Mouse (Mus musculus) layer of hippocampus, adult 18-20 months (tissue): Measurements from ENCODE around the gene Phf21a. TPM values are rescaled to one million over a fixed set of nuclear protein-coding genes. Genes with fewer than 3 reads are reported as not detected.

Experiments used
- DNase-seq, 2 experiments: peaks; one replicate each; pipeline ENCODE4 v3.0.0; 2022; ENCODE audit warnings: low spot score in 2 of 2
- total RNA-seq, 2 experiments: library from RNA; stranded (reverse); gene quantifications; 2 replicates each; pipeline ENCODE4 v1.2.3; 2021

Phf21a gene
- total RNA-seq, 2 experiments from 2014 or later = 145 to 150 TPM

DNA sequence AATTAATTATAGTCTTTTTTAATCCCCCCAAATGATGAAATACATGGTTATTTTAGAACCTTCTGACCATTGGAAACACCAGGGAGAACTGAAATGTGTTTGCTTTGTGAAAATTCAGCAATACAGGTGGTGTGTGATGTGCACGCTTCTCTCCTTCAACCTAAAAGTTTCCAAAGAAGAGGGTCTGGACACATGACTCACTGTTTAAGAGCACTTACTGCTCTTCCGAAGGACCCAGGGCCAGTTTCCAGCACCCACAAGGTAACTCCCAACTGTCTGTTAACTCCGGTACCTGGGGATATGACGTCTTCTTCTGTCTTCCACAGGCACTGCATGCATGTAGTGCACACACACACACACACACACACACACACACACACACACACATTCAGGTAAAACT is 82.1 kb downstream of the Phf21a start:
- no peak for DNase-seq

DNA sequence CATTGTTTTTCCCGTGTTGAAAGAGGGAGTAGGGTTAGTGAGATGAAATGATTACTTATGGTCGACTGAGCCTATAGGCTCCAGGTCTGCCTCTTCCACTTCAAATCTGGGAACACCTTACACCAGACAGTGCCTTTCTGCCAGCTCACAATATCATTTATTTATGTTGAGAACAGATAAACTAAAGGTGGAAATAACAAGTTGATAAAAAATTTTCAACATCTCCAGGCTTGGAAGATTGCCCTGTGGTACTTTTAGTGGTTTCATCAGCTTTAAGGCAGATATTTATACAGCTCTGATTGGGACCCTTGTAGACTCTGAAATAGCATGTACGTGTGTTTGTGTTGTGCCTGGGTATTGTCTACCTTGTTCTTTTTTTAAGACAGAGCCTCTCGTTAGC is 83.4 kb downstream of the Phf21a start:
- DNase-seq = no peak

DNA sequence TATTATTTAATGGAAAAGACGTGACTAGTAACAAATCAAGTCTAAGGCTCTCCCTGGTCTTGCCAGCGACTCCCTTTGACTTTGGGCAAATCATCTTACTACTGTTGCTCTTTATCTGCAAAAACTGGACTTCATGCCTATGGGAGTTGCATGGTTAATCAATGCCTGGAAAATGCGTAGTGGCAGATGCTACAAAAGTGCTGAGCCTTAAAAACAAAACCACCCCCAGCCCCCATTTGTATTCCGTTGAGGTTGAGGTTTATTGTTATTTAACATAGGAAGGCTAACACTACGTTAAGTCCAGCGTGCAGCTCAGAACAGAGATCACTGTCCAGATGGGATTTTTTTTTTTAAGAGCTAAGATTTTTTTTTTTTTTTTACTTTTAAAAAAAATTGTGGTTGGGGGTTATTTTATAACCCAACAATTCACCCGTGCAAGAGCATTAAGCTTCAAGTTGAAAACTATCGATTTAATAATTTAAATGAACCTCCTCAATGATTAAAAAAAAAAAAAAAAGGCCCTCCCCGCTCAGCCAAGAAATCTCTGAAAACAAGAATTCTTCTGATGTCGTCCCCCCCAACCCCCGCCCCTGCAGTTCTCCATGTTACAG is 89.3 kb downstream of the Phf21a start:
- DNase-seq = no peak

DNA sequence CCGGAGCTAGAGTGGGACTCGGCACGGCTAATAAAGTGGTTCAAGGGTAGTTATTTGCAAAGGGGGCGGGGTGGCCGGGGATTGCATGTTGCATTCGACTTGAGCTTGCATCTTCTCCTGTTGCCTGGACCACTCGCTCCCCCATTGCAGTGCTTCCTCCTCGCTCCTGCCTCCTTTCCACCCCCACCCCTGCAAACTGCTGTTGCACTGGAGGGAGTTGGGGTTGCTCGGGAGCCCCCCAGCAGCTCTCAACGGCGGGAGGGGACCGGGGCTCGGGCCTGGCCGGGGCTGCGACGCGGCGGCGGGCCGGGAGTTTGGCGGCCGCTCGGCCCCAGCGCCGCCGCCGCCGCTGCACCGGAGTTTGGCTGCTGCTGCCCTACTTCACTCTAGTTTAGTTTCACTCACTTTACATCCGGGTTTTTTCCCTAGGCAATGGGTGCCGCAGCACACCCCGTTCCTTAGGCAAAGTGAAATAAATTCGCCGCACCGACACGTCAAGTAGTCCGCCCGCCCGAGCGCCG is 90.1 kb downstream of the Phf21a start:
- DNase-seq = peak; percentile 55 to 89

DNA sequence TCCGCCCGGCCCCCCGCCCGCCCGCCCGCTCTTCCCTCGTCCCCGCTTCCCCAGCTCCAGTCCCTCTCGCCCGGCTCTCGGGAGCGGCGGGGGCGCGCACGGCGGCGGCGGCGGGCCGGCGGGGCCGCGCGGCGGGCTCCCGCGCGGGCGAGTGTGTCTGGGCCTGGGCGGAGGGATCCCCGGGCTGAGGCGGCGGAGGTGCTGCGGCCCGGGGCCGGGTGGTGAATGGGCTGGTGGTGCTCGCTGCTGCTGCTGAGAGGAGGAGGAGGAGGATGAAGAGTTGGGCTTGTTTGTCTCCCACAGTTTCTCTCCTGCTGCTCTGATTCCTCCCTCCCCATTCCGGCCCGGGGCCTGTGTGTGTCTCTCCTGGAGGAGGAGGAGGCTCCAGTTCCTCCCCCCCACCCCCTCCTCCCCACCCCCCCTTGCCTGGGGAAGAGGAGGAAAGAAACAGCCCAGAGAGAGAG is 90.7 kb downstream of the Phf21a start:
- DNase-seq = peak; percentile 90 to 93

DNA sequence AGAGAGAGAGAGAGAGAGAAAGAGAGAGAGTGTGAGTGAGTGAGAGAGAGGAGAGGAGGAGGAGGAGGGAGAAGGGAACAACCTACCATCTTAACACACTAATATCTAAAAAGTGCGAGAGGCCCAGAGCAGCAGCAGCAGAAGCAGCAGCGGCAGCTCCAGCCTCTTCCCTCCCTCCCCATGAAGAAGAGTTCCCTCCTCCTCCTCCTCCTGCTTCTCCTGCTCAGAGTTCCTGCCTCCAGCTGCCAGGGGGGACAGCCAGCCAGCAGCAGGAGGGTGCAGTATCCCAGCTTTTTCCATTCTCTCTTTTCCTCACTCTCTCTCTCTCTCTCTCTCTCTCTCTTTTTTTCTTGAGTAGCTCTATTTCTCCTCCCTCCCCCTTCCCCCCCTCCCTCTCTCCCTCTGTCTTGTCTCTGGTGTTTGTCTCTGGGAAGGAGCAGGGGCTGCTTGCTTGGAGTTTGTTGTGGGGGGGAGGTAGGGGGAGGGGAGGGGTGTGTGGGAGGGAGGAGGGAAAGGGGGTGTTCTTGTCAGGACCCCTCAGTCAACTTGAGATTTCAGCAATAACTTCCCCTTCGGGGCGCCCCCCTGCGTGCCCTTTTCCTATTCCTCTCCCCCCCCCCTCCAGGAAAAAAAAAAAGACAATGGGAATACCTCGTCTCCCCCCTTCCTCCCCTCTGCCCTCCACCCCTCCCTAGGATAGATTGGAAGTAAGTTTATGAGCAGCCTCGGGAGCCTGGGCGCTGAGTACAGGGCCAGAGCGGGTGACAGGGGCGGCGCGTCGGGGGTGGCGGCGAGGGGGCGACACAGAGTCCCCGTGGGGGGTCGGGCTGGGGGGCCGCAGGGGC is 91.4 kb downstream of the Phf21a start:
- peak; percentile 30 to 69 for DNase-seq

DNA sequence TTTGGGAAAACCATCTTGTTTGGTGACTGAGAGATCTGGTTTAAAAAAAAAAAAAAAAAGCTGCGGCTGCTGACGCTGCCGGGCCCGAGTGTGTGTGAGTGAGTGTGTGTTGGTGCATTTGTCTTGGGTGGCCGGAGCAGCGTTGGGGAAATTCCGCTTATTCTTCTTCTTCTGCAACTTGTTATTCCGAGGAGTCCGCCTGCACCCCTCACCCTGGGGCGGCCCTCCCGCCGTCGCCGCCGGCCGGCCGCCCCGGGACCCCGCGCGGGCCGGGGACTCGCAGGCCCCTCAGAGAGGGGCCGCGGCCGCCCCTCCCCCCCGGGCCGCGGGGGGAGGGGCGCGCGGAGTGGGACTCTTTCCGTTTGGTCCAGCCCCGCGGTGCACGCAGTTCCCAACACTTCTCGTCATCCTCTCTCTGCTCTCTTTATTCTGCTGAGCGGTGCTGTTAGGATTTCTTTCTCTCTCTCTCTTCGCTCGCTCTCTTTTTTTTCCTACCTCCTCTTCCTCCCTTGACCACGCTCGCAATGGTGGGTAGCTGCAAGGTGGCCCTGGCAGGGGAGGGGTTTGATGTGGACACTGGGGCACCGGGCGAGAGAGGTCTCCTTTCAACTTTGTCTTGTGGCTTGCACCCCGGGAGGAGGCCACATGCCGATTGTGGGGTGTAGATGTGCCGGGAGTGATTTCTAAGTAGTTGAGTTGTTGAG is 92.3 kb downstream of the Phf21a start:
- peak in 1 of 2 experiments; percentile 35 for DNase-seq

DNA sequence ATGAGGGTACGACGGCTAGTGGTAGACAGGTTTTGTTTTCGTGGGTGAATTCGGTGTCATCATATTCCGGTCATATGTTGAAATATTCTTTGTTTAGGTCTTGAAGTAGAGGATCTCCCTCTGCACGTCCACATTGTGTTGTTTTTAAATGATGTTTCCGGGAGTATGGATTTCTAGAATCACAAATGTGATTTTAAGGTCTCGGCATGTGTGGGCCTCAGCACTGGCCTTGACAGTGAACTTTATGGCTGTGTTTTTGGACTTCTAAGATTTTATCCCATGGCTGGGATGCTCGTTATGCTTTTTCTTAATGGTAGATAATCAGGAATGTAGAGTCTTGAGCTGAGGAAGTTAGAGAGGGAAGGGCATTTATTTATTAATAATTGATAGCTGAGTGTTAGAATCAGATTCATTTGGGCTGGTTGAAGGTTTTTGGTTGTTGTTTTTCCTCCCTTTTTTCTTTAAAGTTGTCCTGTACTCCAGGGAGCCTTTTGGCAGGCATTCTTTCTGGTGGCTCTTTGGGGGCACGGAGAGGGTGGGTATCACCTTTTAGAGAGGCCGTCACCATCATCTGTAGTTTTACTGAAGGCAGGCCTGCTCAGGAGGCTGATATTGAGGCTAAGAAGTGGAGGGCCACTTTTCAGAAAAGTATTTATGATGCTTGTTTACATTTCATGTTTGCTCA is 93.0 kb downstream of the Phf21a start:
- no peak for DNase-seq

DNA sequence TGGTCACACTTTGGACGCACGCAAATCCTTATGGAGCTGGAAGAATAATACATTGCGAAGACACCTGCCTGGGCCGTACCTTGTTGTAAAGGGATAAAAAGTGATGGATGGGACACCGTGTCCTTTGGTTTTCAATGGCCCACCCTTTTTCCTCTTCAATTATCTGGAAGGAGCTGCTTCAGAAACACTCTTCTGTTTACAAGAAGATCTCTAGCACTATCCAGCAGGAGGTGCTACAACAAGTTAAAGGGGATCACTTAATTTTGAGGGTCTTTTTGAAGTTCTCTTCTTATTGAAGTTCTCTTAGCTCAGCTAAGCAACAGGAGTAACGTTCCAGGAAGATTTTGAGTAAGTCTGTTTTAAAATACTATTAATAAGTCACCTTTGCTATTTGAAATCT is 94.1 kb downstream of the Phf21a start:
- no peak for DNase-seq

DNA sequence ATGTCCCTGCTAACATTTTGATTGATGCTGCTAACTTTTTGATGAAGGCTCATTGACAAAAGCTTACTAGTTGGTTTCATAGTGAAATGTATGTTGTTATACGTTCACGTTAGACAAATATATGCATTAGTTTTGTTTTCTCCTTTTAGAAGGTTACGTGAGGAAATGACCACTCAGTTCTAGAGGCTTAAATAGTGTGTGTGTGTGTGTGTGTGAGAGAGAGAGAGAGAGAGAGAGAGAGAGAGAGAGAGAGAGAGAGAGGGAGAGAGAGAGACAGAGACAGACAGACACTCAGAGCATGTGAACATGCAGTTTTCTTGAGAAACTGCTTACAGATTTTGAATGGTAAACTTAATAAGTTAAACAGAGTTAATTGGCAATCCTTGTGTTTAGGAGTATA is 95.8 kb downstream of the Phf21a start:
- no peak for DNase-seq

DNA sequence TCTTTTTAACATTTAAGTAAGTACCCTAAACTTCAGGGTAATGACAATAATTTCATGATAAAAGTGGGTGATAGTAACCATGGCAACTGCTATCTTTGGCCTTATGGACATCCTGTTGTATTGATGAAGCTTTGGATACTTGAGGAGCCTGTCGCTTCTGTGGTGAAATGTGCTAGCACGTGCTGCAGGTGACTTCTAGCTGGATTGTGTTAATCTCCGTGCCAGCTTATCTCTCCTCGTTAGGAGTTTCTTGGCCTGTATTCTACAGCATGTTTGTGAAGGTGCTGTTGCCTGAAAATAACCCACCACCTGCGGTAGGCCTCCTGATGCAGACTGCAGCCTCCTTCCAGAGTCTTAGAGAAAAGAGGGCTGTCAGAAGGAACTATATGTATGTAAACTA is 98.0 kb downstream of the Phf21a start:
- DNase-seq = no peak

DNA sequence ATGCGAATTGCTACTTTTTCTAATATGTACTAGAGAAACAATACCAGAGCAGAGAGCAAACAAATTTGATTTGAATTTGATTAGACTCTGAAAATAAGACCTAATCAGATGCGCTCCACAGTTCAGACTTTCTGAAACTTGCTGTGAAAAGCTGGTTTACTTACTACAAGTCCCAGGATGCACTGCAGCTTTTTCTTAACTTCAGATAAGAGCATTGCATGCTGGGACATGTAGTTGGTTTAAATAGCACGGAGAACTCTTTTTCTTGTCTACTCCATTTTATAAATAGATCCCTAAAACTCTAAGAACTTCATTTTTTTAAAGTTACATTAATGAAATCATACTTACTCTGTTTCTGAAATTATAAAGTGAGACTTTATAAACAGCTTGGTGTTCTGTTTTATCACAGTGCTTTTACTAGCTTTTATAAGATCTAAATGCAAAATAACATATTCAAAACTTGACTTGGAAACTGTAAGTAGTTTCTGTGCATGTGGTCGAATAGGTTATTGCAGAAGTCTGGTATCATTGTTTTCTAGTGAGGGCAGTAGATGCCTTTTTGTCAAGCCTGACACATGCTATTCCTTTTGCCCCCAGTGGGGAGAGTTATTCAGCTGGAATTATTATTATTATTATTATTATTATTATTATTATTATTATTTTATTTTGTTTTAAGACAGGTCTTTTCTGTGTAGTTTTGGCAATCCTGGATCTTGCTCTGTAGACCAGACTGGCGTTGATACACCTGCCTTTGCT is 99.1 kb downstream of the Phf21a start:
- DNase-seq = peak in 1 of 2 experiments; percentile 27

DNA sequence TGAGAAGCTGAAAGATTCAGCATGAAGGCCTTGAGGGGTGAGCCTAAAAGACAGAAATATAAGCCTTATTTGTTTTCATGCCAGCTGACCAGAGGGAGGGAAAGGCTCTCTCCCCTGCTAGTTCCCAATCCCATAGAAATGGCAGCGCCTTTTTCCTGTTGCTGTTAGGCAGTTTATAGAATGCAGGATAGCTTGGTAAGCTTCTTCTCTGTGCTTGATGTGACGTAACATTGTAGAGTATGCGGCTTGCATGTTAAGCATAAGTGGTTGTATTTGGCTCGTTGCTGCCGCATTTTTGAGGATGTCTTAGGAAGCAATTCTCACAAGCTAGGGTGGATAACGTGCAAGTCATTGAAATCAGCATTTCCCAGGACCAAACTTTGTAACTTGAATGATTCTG is 105.2 kb downstream of the Phf21a start:
- peak in 1 of 2 experiments; percentile 29 for DNase-seq

DNA sequence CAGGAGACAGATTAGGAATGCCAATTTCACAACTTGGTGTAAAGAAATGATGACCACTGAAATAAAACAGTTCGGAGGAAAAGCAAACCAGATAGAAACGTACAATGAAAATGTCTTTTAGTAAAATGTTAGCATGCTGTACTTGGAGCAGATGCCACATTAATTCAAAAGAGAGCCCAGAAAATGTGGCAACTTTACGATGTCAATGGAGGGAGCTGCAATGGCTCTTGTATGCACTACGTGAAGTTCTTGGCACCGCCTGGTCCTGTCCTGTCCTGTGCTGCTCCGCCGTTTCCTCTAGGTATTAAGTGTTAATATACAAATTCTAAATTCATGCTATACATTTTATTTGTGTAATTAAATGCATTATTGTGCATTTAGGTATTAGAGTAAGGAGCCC is 105.8 kb downstream of the Phf21a start:
- peak in 1 of 2 experiments; percentile 46 for DNase-seq

DNA sequence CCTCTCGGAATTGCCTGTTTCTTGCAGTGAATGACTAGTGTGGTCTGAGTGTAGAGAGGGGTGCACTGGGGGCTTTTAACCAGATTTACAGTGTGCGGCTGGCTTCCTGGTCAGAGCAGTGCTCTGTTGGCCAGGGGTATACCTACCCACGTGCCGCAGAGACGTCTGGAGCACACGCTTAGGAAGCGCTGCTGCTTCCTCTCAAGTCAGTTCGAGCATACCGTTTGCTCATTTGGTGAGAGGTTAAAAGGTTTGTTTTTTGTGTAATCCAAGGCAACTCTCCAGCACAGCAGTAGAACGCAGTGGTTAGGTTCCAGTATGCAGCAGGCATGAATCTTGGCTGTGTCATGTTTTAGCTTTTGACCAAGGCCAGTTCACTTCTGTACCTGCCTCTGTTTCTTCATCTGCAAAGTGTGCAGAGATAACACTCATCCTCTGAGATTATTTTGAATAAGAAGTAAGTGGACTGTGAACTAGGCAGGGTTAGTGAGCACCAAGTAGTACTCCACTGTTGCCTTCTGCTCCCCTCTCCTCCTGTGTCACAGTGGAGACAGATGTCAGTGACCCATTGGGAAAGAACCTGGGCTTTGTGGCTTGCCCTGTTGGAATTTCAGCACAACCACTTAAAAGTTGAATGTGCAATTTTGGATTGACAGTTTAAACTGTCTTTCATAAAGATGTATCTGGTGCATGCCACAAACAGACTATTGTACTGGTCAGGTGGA is 106.8 kb downstream of the Phf21a start:
- no peak for DNase-seq

DNA sequence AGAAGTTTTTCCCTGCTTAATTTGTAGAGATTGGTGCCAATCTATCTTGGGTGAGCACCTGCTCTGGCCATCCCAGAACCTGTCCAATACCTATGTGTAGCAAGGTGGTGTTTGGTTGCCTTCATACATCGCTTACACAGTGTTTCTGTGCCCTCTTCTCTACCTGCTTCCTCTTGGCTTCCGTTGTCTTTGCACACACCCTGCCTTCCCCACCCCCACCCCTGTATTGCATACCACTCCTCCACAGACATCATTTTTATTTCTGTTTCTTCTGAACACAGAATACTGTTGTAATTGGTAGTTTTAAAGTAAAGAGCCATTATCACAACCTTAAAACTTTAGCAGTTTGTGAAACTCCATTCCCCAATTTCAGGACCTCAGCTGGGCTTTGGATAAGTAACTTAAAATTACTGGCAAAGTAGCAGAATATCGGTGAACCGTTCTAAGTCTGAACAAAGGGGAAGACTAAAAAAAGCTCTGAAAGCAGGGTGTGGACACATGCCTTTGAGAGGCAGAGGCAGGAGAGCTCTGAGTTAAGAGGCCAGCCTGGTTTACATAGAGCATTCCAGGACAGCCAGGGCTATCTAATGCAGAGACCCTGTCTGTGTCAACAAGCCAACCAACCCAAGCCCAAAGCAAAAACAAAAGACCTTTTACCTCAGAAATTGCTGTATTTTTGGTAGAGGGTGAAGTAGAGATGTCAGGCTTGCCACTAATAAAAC is 109.6 kb downstream of the Phf21a start:
- no peak for DNase-seq

DNA sequence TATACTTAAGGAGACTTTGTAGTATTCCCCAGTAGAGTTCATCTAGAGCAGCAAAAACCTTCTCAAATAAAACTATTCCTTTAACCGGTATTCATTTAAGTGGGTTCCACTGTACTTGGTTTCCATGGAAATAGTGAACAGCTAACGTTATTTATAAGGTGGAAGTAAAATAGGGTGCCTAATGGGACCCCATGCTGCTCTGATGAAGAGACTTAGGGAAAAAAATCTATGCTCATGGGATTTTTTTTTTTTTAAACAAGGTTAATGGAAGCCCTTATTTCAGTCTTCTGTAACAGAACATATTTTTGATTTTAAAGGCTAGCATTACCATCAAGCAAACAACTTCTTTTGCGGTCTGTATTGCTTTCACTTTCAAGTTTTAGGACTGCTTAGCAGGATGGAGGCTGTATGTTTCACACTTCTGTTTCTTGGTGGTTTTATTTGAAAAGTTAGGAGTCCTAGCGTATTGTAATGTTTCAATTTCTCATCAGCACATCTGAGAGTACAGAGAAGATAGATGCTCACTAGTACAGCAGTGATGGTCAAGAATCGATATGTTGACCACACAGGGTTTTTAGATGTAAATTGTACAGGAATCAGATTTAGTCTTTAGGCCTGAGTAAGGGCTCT is 112.2 kb downstream of the Phf21a start:
- DNase-seq = no peak

DNA sequence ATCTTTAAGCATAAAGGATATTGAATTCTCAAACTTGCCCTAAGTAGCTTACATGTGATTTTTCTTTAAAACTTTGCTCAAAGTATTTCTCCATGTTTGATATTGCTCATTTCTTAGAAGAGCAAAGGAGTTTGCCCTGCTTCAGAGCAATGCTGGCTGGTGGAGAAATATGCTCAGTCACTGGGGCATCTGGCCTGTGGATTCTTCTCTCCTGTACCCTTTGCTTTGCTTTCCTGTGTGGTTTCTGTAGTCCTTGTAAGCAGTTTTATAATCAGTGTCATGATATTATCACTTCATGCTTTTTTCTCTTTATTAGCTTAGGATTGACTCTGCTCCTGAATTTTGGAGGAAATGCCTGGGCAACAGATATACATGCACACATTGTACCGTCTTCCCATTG is 117.5 kb downstream of the Phf21a start:
- DNase-seq = no peak

DNA sequence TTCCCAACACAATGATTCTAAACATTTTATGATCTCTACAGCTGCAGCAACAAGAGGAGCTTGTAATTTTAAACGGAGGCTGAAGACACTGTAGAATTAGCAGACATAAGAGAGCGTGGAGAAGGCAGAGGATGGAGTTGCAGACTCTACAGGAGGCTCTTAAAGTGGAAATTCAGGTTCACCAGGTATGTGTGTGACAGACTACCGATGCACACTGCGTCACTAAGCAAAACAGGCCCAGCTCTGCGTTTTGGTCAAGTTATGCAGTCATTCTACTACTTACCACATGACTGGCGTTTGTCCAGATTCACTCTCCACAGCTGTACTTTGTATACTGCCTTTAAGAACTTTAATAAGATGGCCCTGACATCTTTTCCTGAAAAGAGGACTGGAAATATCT is 128.5 kb downstream of the Phf21a start:
- DNase-seq = no peak
